Mouse (Mus musculus): ENCODE data around the gene Ltbp1.

Gene Ltbp1

GRCm38 (mm10) chr17:75005685-75006680 is 615 bp downstream of the Ltbp1 start:
- no peak for DNase-seq

- DNase-seq = no peak
Observed at GRCm38 (mm10) chr17:75010955-75011354, 5.6 kb downstream of the Ltbp1 start.

GRCm38 (mm10) chr17:75013211-75013610 is 7.8 kb downstream of the Ltbp1 start:
- no peak for DNase-seq

- DNase-seq = no peak
Observed at GRCm38 (mm10) chr17:75013868-75014267, 8.5 kb downstream of the Ltbp1 start.

GRCm38 (mm10) chr17:75014601-75015356 is 9.4 kb downstream of the Ltbp1 start:
- DNase-seq = no peak

DNA sequence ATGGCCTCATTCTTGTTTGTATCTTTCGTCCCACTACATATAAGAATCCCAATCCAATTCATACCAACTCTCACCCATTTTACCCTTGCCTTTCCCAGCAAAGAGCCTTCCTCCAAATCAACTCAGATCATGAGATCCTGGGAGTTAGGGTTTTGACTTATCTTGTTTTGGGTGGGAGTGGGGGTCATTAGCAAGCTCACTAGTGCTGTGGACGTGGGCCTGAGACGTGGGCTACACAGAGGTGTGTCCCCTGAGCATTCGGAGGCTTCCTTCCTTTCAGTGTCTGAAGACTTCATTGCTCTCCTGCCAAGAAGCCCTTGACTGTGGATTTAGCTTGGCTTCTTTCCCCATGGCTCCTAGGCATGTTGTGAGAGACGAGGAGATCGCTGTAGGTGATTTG is 10.2 kb downstream of the Ltbp1 start:
- DNase-seq = no peak

DNA sequence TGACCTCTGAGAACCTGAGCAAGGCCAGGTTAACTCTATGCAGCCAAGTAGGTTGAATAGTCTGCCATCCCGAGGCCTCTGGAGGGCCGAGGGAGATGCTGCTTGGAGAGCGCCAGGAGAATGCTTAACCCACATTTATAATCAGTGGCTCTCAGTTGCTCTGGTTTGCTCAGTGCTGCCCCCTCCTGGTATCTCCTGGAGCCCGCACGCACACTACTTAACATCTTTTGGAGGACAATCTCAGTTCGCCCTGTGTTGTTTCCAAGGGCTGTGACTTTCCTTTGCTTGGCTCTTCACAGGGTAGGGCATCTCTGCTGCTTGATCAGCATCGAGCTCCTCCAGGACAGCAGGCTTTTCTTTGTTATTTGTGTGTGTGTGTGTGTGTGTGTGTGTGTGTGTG is 12.1 kb downstream of the Ltbp1 start:
- DNase-seq = no peak

- DNase-seq = no peak
Observed at GRCm38 (mm10) chr17:75018142-75018541, 12.8 kb downstream of the Ltbp1 start.

GRCm38 (mm10) chr17:75020026-75020425 is 14.7 kb downstream of the Ltbp1 start:
- DNase-seq = no peak

DNA sequence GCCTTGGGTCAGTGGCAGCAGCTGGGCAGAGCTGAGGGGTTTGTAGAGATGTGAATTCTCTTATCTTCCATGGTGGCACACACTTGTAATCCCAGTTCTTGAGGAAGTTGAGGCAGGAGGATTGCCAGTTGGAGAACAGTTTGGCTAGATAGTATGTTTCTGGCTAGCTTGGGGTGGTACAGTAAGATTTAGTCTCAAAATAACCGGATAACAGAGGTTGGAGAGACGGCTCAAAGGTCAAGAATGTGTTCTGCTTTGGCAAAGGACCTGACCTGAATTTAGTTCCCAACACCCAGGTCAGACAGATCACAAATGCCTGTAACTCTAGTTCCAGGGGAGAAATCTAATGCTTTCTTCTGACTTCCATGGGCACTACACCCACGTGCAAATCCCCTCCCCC is 15.3 kb downstream of the Ltbp1 start:
- no peak for DNase-seq

GRCm38 (mm10) chr17:75027358-75028131 is 22.2 kb downstream of the Ltbp1 start:
- no peak for DNase-seq

GRCm38 (mm10) chr17:75033356-75033755 is 28.0 kb downstream of the Ltbp1 start:
- DNase-seq = no peak

GRCm38 (mm10) chr17:75033872-75034615 is 28.7 kb downstream of the Ltbp1 start:
- DNase-seq = no peak

GRCm38 (mm10) chr17:75036881-75037280 is 31.5 kb downstream of the Ltbp1 start:
- DNase-seq = no peak

DNA sequence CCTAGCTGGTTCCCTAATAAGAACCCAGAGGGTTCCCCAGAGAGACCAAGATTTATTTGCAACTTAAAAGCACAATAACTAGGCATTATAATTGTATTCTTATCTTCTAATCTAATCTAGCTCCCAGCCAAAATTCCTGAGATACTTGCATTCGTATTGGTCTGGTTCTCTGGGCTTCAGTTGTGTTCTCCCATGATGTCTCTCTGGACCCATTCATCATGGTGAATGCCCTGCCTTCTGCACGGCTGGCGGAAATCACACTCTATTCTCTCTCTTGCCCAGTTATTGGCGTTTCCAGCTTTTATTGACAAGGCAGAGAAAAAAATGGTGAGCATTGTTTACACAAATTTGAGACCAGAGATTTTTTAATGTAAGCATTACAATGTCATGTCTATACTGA is 33.6 kb downstream of the Ltbp1 start:
- no peak for DNase-seq

DNA sequence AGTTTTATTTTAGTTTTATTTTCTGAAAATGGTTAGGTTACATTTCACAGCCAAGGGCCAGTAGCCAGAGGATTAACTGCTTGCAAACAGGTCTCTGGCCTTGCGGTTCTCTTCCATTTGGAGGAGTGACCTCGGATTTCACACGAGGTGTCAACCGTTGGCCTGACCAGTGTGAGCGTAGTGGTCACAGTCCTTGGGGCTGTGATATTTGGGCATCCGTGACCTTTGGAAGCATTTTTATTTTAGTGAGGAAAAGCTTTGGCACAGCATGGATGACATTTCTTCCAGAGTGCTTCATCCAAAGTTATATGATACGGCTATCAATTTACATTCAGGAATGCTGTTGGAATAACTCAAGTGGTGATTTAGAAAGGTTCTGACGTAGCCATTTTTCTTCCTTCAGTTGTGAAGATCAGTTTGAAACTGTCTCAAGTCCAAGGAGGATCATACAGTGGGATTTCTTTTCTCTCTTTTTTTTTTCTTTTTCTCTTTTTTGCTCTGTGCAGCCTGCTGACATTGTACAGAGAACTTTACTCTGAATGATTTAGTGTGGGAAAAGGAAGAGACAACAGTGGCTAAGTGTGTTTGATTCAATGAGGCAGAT is 44.1 kb downstream of the Ltbp1 start:
- no peak for DNase-seq

DNA sequence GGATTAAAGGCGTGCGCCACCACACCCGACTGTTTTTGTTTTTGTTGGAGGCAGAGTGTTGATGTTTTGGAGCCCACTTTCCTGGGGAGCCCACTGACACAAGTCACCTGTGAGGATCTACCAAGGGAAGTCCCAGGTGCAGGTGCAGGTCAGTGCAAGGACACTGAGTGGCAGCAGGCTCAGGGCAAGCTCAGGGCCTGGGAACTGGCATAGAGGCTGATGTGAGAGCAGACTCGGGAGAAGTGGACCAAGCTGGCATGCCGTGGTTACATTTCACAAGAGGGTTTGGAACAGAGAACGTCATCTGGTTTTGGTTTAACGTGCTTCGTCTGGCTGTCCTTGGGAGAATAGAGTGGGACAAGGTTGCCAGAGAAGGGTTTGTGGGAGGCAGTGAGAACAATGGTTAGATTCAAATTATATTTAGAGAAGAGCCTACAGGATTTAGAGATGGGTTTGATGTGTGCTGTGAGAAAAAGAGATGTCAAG is 46.1 kb downstream of the Ltbp1 start:
- DNase-seq = no peak

GRCm38 (mm10) chr17:75055235-75055634 is 49.9 kb downstream of the Ltbp1 start:
- no peak for DNase-seq

- DNase-seq = no peak
Observed at GRCm38 (mm10) chr17:75055961-75056360, 50.6 kb downstream of the Ltbp1 start.

- DNase-seq = no peak
Observed at GRCm38 (mm10) chr17:75056631-75057030, 51.3 kb downstream of the Ltbp1 start.

- no peak for DNase-seq
Observed at GRCm38 (mm10) chr17:75066340-75066739, 61.0 kb downstream of the Ltbp1 start.

GRCm38 (mm10) chr17:75067314-75067713 is 61.9 kb downstream of the Ltbp1 start:
- no peak for DNase-seq
